In genomic region chr15:101742711-101743110, GRCm38 (mm10) we compare ENCODE assay signal across 32 mouse cellular contexts. TPM values are rescaled to one million over a fixed set of nuclear protein-coding genes. Genes with fewer than 3 reads are reported as not detected.
DNase-seq lines count a peak whose midpoint lies in the region; ATAC-seq and TF ChIP-seq lines count a peak whose summit lies in the region.
"Had no signal": no experiment of that assay in that cellular context is flagged by ENCODE, and none has a peak within 500 bp of the region (broad histone marks: within the 10 kb centered on the region; RNA-seq: fewer than 3 reads in every experiment).

Gene Krt71 (minus strand): TSS chr15:101743109.

- no peaks in the 10 kb centered on the region for H3K27me3 ChIP-seq in ES-Bruce4 (ENCODE audit: control insufficient read depth, insufficient read depth, low read length, poor library complexity, severe bottlenecking)
- H3K27me3 ChIP-seq in cerebellum, adult 2 months (ENCODE audit: control insufficient read depth, insufficient read depth, low read length), result no peaks in the 10 kb centered on the region
- H3K27me3 ChIP-seq in intestine, embryonic 15.5 days (replicated peaks), result peaks cover 9% of the 10 kb centered on the region; the same call in 1 of the 2 replicates
- H3K27me3 ChIP-seq: midbrain, embryonic 15.5 days had no signal

- ATAC-seq in CD4-positive, CD25-positive, alpha-beta regulatory T cell, adult 4 months, result no peak
- no peak for ATAC-seq in intestine, embryonic 15.5 days
- ATAC-seq: forebrain, embryonic 16.5 days; midbrain, embryonic 15.5 days; Patski had no signal

- H3K36me3 ChIP-seq in ES-Bruce4 (ENCODE audit: control insufficient read depth, insufficient read depth, low read length, poor library complexity, severe bottlenecking), result no peaks in the 10 kb centered on the region
- H3K36me3 ChIP-seq in intestine, embryonic 15.5 days, result no peaks in the 10 kb centered on the region
- H3K36me3 ChIP-seq: forebrain, embryonic 10.5 days; heart, embryonic 13.5 days; limb, embryonic 10.5 days; midbrain, embryonic 15.5 days; neural tube, embryonic 13.5 days had no signal

- 7% methylated on average over 14 of the region's 14 CpGs for WGBS in cerebellum, adult 2 months
- WGBS in intestine, embryonic 15.5 days, result 56% methylated on average over 14 of the region's 14 CpGs

- peak; percentile 10 for DNase-seq in R1 (ENCODE audit: low read depth, low spot score)
- peak; percentile 69 to 77 for DNase-seq in cerebellum, adult 2 months
- DNase-seq in cerebellum, postnatal 25 days, result peak; percentile 76 to 77
- DNase-seq in adrenal gland, postnatal 36 days, result no peak
- DNase-seq: adrenal gland, postnatal 10 days; B cell, adult 2 months; gastrocnemius, postnatal 25 days; heart, adult 18-20 months; heart, postnatal 14 days; kidney, adult 18-20 months; kidney, postnatal 4 days; liver; right cerebral cortex, adult 18-20 months; right cerebral cortex, postnatal 4 days; thymus, postnatal 36 days had no signal

- no peaks in the 10 kb centered on the region for H3K9me3 ChIP-seq in ES-Bruce4 (replicated peaks; ENCODE audit: control insufficient read depth, insufficient read depth, low read length, poor library complexity, severe bottlenecking)
- H3K9me3 ChIP-seq in intestine, embryonic 15.5 days, result no peaks in the 10 kb centered on the region
- H3K9me3 ChIP-seq: forebrain, embryonic 10.5 days; heart, embryonic 13.5 days; limb, embryonic 10.5 days; midbrain, embryonic 15.5 days; neural tube, embryonic 13.5 days had no signal

- H3K27ac ChIP-seq in ES-Bruce4 (ENCODE audit: insufficient read depth, low read length), result no peak within 1 kb of the TSS
- no peak within 1 kb of the TSS for H3K27ac ChIP-seq in cerebellum, adult 2 months (ENCODE audit: insufficient read depth, low read length)
- H3K27ac ChIP-seq in intestine, embryonic 15.5 days, result no peak within 1 kb of the TSS
- H3K27ac ChIP-seq: forebrain, embryonic 10.5 days; heart, embryonic 13.5 days; limb, embryonic 10.5 days; macrophage; midbrain, embryonic 15.5 days; neural tube, embryonic 13.5 days had no signal

- no peak within 1 kb of the TSS for H3K9ac ChIP-seq in ES-Bruce4 (ENCODE audit: low read depth, poor library complexity, severe bottlenecking)
- H3K9ac ChIP-seq in intestine, embryonic 15.5 days, result no peak within 1 kb of the TSS
- H3K9ac ChIP-seq: heart, embryonic 13.5 days; midbrain, embryonic 15.5 days; neural tube, embryonic 13.5 days had no signal

- no peak for TF ChIP-seq CTCF in ES-Bruce4 (IDR thresholded peaks at IDR 0.05; ENCODE audit: low read depth, low read length)
- TF ChIP-seq CTCF in cerebellum, adult 2 months (IDR thresholded peaks at IDR 0.05; ENCODE audit: borderline replicate concordance, insufficient read depth, low read depth, low read length), result no peak

- H3K4me3 ChIP-seq in ES-Bruce4 (ENCODE audit: low read depth, low read length), result peak within 1 kb of the TSS; percentile 33
- H3K4me3 ChIP-seq in cerebellum, adult 2 months (replicated peaks; ENCODE audit: insufficient read depth, low read depth, low read length), result peak within 1 kb of the TSS; percentile 4
- no peak within 1 kb of the TSS for H3K4me3 ChIP-seq in intestine, embryonic 15.5 days (replicated peaks)
- H3K4me3 ChIP-seq: forebrain, embryonic 10.5 days; heart, embryonic 13.5 days; limb, embryonic 10.5 days; midbrain, embryonic 15.5 days; neural tube, embryonic 13.5 days had no signal

- TF ChIP-seq EP300 in ES-Bruce4 (IDR thresholded peaks at IDR 0.05; ENCODE audit: insufficient read depth, low read depth, low read length), result no peak

- no peak within 1 kb of the TSS for H3K4me2 ChIP-seq in intestine, embryonic 15.5 days (replicated peaks)
- H3K4me2 ChIP-seq: heart, embryonic 13.5 days; midbrain, embryonic 15.5 days; neural tube, embryonic 13.5 days had no signal

- no peaks in the 10 kb centered on the region for H3K4me1 ChIP-seq in ES-Bruce4 (ENCODE audit: control insufficient read depth, insufficient read depth, low read length)
- H3K4me1 ChIP-seq in cerebellum, adult 2 months (ENCODE audit: control insufficient read depth, insufficient read depth, low read length), result 0 out of 2 replicates have a peak, but pooled peaks cover 6% of the 10 kb centered on the region
- H3K4me1 ChIP-seq in intestine, embryonic 15.5 days (replicated peaks), result no peaks in the 10 kb centered on the region
- H3K4me1 ChIP-seq: forebrain, embryonic 10.5 days; heart, embryonic 13.5 days; limb, embryonic 10.5 days; midbrain, embryonic 15.5 days; neural tube, embryonic 13.5 days had no signal

- TF ChIP-seq POLR2A in ES-Bruce4 (IDR thresholded peaks at IDR 0.05; ENCODE audit: insufficient read depth, low read length), result no peak
- TF ChIP-seq POLR2A in cerebellum, adult 2 months (IDR thresholded peaks at IDR 0.05; ENCODE audit: borderline replicate concordance, insufficient read depth, low read length), result no peak

RNA-seq across cellular contexts. Expression of gene Krt71, which starts in this region (rescaled TPM):
- not detected in 2 replicates for polyA plus RNA-seq in ES-Bruce4 (2011; ENCODE audit: insufficient read depth, insufficient read length, low read depth, missing spikeins)
- 0.25 and 0.54 TPM in 2 replicates for polyA plus RNA-seq in cerebellum, adult 2 months (2012; rRNA removed)
- not detected for total RNA-seq in adrenal gland, postnatal 36 days (2021)
- polyA plus RNA-seq in CD4-positive, CD25-positive, alpha-beta regulatory T cell, adult 4 months (2017; shearing (Covaris generic)), result not detected
- not detected in 2 replicates for polyA plus RNA-seq in intestine, embryonic 15.5 days (2015; fragmentation: Nextera tagmentation; extraction: Ambion mirVana)
- total RNA-seq: adrenal gland, postnatal 10 days; gastrocnemius, postnatal 25 days; heart, adult 18-20 months; heart, postnatal 14 days; left cerebral cortex, adult 18-20 months had no signal
- polyA plus RNA-seq: forebrain, embryonic 10.5 days; forebrain, embryonic 16.5 days; heart, embryonic 13.5 days; hindbrain, embryonic 11.5 days; kidney, embryonic 16.5 days; limb, embryonic 10.5 days; liver, embryonic 16.5 days; lung, embryonic 16.5 days; macrophage; neural tube, embryonic 13.5 days; Patski; stomach, embryonic 14.5 days had no signal

Comparison
In these comparisons a context has a peak if more than half of its experiments do, and no peak if none do; other contexts are left out.
1. Peak in DNase-seq and H3K4me3 ChIP-seq in cerebellum, adult 2 months; RNA of the gene not detected or under 1 TPM.
2. DNase-seq: peak in R1 (single experiment) and cerebellum, postnatal 25 days (2 of 2); none in adrenal gland, postnatal 36 days (0 of 2).